Mouse (Mus musculus): ENCODE measurements around the gene B3galt4.
A peak's percentile ranks its signal among the peaks of the same experiment; 100 is the strongest.
"Not testable (repeated sequence)": the region's sequence is repeated elsewhere in the genome, so short reads cannot be mapped to it uniquely, and the experiment has no call there.

Gene B3galt4

DNA sequence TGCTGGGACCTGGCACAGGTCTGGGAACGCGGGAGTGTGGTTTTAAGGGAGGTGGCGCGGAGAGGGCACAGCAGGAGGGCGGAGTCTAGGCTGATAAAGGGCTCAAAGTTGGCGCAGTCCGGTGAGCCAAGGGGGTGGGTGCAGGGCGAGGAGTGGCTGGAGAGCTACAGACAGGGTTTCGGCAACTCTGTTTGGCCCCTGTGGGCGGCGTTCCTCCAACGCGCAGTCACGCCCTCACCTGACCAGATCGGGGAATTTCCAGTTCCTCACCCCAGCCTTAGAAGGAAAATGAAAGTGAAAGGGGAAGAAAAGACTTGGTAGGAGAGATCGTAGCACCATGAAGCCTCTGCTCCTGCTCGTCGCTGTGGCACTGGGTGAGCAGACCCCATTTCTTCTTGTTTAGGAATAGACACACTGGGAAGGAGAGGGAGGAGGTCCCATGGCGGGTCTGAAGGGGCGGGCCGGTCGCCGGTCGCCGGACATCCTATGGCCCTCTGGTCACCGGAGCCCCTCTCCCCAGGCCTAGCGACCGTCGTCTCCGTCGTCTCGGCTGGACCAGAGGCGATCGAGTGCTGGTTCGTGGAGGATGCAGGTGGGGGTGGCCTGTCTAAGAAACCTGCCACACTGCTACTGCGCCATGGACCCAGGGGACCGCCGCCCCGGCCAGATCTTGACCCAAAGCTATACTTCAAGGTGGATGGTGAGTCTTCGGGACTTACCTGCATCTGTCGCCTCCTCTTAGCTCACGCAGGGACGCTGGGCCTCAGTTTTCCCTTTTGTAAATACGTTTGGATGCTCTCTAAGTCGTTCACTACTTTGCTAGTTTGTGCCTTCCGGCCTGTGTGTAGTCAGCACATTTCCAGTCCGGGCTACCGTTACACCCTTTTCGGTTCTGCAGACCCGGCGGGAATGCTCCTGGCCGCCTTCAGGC, 31.7 kb downstream of the B3galt4 start:
- DNase-seq: peak; percentile 93

DNA sequence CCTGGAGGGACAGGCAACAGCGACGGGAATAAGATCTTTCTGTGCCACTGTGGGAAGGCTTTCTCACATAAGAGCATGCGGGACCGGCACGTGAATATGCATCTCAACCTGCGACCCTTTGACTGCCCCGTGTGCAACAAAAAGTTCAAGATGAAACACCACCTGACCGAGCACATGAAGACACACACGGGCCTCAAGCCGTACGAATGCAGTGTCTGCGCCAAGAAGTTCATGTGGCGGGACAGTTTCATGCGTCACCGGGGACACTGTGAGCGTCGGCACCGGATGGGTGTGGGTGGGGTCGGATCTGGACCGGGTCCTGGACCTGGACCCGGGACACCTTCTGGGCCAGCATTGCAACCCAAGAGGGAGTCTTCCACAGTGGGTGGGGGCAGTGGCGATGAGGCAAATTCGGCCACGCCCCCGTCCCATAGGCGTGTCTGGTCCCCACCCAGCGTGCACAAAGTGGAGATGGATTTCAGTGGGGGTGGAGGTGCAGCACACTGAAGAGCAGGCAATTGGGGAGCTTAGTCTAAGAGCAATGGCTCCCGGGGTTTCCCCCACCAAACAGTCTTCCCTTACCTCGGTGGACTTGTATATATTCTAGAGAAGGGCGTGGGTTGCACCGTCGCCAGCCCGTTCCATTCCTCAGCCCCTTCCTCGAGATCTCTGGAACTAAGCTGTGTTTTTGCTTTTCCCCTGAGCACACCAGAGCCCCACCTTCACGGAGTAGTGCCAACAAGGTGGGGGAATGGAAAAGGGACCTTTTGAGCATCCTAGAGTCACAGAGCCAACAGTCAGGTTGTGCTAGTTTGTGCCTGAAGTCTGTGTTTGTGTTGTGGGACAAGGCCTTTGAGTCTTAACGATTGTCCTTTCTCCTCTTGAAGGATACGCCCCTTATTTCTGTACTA, 32.7 kb downstream of the B3galt4 start:
- DNase-seq: no peak

DNA sequence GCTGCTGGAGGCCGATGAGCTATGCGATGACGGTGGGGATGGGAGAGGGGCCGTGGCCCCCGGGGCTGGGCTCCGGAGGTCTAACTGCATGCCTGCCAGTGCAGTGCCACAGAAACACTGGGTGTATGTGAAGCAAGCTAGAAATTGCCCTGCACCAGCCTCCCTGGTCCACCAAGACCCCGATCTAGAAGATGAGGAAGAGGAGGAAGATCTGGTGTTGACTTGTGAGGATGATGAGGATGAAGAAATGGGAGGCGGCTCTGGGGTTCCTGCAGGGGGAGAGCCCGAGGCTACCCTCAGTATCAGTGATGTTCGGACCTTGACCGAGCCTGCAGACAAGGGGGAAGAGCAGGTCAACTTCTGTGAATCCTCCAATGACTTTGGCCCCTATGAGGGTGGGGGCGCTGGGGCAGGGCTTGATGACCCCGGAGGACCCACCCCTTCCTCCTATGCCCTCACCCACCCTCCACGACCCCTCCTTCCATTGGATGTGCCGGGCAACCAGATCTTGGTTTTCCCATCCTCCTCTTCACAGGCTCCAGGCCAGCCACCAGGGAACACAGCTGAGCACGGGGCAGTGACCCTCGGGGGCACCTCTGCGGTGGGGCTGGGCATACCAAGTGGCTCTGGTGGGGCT, 33.5 kb downstream of the B3galt4 start:
- no peak for DNase-seq

DNA sequence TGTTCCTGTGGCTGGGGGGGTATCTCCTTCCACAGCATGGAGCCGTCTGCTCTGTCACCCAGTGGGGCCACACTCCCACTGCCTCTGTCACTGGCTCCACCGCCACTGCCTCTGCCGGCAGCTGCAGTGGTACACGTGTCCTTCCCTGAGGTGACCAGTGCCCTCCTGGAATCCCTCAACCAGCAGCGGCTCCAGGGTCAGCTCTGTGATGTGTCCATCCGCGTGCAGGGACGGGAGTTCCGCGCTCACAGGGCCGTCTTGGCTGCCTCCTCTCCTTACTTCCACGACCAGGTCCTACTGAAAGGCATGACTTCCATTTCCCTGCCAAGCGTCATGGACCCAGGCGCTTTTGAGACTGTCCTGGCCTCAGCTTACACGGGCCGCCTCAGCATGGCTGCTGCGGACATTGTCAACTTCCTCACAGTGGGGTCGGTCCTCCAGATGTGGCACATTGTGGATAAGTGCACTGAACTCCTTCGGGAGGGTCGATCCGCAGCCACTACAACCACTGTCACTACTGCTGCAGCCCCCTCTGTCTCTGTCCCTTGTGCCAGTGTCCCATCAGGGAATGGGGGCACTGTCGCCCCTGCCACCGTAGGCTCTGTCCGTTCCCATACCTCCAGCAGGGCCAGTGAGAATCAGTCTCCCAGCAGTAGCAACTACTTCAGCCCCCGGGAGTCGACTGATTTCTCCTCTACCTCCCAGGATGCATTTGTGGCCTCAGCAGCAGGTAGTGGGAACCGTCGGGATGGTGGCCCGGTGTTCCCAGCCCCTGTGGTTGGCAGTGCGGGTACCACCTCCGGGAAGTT, 34.2 kb downstream of the B3galt4 start:
- DNase-seq: no peak

DNA sequence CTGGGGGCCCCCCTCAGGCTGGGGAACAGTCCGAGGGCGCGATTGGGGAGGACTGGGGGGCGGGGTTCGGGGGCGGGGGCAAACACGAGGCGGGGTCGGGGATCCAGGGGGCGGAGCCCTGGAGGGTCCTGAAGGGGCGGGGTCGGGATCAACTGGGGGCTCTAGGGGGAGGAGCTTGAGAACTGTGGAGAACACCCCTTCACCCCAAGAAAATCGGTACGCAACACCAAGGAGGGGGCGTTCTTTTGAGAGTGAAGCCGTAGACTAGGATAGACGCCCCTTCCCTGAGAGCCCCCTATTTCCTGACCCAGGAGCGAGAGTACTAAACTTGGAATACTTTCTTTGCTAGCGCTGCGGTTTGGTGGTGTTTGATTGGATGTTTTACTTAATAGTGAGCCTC, 35.0 kb downstream of the B3galt4 start:
- no peak for DNase-seq

DNA sequence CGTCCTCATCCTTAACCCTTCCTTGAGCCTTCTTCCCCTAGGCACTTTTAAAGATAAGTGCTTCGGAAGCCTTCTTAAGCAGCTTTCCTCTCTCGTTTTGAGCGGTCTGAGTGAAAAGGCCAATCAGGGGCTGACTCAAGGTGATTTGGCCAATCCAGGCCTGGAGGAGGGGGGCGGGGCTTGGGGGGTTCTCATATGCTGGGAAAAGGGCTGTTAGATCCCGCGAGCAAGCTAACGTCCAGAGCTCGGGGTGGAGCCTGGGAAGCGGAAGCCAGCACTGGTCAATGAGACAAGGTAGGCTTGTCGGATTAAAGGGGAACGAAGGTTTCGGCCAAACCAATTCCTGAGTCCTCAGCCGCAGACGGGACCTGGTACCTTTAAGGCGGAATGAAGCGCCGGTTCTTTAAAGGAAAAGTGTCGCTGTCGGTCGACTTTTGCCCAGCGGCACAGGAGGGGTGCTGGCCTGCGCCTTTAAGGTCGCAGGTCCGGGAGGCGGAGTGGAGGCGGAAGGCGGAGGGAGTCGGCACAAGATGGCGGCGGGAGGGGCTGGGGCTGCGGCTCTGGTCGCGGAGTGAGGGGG, 35.5 kb downstream of the B3galt4 start, which contains the start of the genes Tapbp and Zbtb22:
TSS of gene Tapbp (plus strand) at position 229 of the 580 bp plus-strand sequence.
TSS of gene Zbtb22 (plus strand) at position 234 of the 580 bp plus-strand sequence.
- DNase-seq: peak; percentile 98

DNA sequence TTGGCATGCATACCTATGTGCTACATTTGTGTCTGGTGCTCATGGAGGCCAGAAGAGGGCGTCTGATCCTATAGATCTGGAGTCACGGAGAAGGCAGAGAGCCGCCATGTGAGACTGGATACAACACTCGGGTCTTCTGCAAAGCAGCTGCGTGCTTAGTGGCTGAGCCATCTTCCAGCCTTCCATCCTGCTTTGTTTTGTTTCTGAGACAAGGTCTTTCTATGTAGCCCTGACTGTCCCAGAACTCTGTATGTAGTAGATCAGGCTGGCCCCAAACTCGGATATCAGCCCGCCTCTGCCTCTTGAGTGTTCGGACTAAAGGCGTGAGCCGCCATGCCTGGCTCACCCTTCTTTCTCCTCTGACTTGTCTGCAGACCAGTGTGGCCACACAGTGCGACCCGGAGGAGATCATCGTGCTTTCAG, 36.3 kb downstream of the B3galt4 start:
- DNase-seq: no peak

DNA sequence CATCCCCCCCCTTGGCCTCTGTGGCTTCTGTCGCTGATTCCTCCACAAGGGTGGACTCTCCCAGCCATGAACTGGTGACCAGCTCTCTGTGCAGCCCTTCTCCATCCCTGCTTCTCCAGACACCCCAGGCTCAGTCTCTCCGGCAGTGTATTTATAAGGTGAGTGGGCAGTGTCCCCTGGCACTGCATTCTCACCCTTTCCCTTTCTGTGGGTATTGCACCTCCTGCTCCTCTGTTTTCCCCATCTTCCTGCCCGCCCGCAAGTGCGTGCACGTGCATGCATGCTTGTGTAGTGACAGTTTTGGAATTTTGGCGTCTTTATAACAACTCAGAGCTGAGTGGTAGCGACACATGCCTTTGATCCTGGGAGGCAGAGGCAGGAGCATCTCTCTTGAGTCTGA, 37.4 kb downstream of the B3galt4 start:
- no peak for DNase-seq

DNA sequence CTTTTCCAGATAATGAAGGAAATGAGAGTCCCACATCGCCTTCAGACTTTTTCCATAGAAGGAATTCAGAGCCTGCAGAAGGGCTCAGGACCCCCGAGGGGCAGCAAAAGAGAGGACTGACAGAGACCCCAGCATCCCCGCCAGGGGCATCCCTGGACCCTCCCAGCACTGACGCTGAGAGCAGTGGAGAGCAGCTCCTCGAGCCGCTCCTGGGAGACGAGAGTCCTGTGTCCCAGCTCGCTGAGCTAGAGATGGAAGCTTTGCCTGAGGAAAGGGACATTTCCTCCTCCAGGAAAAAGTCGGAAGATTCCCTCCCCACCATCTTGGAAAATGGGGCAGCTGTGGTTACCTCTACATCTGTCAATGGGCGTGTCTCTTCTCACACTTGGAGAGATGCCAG, 38.0 kb downstream of the B3galt4 start:
- no peak for DNase-seq

DNA sequence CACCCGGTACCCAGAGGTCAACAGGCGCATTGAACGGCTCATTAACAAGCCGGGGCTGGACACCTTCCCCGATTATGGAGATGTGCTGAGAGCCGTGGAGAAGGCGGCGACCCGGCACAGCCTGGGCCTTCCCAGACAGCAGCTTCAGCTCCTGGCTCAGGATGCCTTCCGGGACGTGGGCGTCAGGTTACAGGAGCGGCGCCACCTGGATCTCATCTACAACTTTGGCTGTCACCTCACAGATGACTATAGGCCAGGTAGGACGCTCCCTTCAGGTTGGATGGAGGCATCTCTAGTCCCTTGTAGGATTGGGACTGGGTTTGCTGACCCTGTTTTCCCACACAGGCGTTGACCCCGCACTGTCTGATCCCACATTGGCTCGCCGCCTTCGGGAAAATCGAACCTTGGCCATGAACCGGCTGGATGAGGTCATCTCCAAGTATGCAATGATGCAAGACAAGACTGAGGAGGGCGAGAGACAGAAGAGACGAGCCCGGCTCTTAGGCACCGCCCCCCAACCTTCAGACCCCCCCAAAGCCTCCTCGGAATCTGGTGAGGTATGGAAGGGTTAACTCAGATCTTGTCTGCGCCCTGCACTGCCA, 39.4 kb downstream of the B3galt4 start:
- DNase-seq: no peak

DNA sequence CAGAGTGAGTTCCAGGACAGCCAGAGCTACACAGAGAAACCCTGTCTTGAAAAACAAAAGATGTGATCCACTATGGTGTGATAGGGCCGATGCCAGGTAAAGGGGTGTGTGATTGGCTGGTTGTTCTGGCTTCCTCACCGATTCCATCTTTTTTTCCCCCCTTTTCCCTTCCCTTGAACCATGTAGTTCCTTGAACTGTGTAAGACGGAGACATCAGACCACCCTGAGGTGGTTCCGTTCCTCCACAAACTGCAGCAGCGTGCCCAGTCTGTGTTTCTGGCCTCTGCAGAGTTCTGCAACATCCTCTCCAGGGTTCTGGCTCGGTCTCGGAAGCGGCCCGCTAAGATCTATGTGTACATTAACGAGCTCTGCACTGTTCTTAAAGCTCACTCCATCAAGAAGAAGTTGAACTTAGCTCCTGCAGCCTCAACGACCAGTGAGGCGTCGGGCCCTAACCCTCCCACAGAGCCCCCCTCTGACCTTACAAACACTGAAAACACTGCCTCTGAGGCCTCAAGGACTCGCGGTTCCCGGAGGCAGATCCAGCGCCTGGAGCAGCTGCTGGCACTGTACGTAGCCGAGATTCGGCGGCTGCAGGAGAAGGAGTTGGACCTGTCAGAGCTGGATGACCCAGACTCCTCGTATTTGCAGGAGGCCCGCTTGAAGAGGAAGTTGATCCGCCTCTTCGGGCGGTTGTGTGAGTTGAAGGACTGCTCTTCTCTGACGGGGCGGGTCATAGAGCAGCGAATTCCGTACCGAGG, 40.1 kb downstream of the B3galt4 start:
- DNase-seq: no peak

DNA sequence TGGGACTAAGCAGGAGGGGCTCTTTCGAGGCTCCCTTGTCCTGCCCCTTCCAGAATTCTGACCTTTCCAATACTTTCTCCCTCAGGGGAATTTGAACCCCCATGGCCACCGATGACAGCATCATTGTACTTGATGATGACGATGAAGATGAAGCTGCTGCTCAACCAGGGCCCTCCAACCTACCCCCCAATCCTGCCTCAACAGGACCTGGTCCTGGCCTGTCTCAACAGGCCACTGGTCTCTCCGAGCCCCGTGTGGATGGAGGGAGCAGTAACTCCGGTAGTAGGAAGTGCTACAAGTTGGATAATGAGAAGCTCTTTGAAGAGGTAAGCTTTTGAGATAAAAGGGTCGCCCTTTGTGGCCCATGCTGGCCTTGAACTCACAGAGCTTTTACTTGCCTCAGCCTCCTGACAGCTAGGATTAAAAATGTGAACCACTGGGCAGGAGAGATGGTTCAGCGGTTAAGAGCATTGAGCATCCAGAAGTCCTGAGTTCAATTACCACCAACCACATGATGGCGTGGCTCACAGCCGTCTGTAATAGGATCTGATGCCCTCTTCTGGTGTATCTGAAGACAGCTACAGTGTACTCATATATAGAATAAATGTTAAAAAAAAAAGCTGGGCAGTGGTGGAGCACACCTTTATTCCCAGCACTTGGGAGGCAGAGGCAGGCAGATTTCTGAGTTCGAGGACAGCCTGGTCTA, 40.8 kb downstream of the B3galt4 start:
- DNase-seq: no peak

DNA sequence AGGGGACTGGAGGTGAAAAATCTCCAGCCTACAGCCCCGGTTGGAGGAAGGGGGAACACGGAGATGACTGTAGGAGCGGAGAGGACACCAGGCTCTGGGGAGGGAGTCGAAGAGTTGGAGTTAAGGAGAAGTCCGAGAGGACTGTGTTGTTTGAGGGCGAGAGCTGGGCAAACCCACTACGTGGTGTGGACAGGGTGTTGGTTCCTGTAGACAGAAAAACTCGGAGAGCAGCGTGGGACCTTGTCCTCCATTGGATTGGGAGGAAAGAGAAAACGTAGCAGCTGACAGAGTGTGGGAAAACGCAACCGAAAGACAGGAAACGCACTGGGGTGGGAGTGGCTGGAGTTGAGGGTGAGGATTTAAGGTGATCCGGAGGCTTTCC, 41.4 kb downstream of the B3galt4 start:
- peak; percentile 74 for DNase-seq

DNA sequence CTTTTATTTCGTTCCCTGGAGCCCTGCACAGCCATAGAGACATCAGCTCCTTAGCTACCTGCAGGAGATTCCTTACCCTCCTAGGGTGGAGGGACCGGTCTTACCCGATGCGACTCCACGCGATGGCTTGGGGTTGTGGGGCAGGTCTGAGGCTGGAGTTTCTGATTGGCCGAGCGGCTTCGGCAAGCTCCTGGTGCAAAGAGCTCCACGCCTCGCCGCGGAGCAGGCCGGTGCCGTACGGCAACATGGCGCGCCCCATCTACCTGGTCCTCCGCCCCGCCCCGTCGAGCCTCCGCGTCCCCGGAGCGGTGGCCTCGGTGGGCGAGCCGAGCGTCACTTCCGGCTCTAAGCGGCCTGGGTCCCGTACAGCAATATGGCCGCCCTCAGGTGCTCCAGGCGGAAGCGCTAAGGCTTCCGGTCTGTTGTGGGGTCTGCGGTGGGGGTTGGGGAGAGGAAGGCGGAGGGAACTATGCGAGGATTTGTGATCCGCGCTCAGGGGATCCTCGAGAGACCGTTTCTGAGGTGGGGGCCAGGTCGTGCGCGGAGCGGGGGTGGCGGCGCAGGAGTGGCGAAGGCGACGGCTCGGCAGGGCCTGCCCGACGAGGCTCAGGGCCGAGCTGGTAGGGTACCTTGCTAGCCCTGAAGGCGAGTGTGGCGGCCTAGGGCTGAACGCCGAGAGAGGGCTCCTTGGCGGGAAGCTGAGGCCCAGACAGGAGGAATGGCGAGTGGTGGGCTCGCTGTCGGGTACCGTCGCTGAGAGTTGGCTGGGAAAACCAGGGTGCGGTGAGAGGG, 42.0 kb downstream of the B3galt4 start, which contains the start of gene Daxx:
TSS of gene Daxx (plus strand) at position 338 of the 792 bp plus-strand sequence.
- peak; percentile 99 for DNase-seq

DNA sequence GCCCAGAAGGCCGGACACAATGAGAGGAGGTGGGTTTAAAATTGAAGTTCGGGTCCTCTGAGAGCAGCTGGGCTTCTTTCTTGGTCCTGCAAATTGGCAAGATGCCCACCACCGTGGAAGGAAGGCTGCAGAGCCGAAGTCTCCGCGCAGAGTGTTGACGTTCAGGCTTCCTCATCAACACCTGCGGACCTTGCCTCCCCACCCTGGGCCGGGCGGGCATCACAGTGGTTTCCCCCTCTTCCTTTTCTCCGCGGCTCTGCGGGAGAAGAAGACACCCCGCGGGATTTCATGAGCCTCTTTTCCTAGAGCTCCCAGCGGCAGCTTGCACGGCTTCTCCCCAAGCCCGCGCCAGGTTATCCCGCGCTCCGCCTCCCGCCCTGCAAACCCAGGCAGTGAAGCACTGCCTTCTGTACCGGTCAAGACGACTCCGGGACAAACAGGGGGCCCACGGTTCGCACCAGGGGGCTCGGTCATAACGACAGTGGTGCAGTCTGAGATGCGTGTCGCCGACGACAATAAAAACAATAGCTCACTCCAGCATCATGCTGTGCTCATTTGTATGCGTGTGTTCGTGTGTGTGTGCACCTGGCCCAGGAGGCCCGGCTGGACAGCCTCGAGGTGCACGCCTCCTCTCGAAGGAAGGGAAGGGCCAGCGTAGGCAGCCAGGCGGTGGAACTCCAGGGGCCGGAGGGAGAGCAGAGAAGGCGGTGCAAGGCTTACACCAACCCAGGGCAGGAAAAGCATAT, 42.8 kb downstream of the B3galt4 start:
- peak; percentile 55 for DNase-seq

DNA sequence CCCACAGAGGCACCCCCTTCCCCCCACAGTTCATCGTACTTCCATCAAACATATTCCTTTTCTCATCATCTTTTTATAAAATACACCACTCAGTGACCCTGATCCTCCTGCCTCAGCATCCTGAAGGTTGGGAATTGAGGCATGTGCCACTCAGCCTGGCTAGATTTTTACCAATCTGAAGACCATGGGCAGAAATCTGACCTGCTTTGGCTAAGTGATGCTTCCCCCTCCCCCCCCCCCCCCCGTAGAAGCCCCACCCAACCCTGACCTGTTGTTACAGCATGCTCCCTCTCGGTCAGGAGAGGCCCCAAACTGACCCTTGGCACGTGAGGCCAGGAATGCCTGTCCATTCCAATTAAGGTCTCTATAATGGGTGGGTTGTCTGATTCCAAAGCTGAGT, 46.5 kb downstream of the B3galt4 start, which contains the start of gene Platr17:
TSS of gene Platr17 (plus strand) at position 301 of the 400 bp plus-strand sequence.
- not testable (repeated sequence) for DNase-seq

DNA sequence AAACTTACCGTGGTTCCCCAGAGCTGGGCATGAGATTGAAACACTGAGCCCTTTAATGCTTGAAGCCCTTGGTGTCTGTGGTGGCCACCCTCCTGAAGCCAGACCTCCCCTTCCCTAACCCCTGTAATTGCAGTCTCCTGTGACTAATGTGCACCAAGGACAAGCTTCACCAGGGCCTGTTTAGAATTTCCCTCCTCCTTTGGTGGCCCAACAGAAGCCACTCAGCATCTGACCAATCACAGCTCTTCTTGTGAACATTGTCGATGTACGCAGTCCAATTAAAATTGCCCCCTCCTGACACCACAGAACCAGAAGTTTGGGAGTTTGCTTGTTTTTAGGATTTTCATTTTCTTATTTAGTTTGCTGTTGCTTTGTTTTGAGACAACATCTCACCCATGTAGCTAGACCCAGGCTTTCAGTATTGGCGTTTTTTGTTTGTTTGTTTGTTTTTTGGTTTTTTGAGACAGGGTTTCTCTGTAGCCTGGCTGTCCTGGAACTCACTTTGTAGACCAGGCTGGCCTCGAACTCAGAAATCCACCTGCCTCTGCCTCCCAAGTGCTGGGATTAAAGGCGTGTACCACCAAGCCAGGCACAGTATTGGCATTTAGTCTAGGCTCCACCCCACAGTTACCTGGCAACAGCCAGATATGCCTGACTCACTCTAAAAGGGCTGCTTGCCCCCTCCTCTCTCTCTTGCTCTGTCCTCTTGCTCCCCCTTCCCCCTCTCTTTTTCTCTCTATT, 47.2 kb downstream of the B3galt4 start:
- not testable (repeated sequence) for DNase-seq

Measured in lung, postnatal 10 days (tissue).